Mouse (Mus musculus) lung, postnatal 0 days (tissue): Measurements from ENCODE around the gene Dpp6.

ENCODE experiments used
- CTCF ChIP-seq: IDR thresholded peaks from 2 replicates; pipeline ENCODE4 v1.5.1; 2016; ENCODE audit warnings: antibody characterized with exemption, mild to moderate bottlenecking
- EP300 ChIP-seq: IDR thresholded peaks from 2 replicates; pipeline ENCODE4 v1.6.1; 2016; ENCODE audit warnings: antibody characterized with exemption, mild to moderate bottlenecking, control low read depth

DNA sequence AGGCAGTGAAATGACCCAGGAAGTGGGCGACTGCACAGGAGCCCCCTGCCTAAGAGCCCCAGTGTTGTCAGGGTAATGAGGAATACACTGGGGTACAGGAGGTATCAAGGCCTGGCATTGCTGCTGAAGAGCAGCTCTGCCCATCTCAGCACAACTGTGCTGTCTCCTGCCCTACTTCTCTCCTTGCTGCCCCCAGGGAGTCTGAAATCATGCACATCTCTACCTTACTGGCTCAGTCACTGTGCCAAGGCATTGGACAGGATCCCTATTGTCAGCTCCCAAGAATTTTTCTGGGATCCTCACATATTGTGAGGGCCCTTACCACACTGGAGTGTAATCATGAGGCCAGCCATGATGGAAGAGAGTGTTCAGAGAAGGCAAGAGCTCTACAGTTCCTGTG is 914.4 kb downstream of the Dpp6 start:
- TF ChIP-seq CTCF (no peak), EP300 (no peak)
